Mouse (Mus musculus) bone marrow macrophage, adult 2 months (primary cell): ENCODE measurements around the gene Col8a2. TPM values are rescaled to one million over a fixed set of nuclear protein-coding genes. Genes with fewer than 3 reads are reported as not detected.
A peak's percentile ranks its signal among the peaks of the same experiment; 100 is the strongest.

Experiments
- H3K27ac ChIP-seq: 2 replicates; pipeline ENCODE4 v1.5.1; 2012; ENCODE audit warnings: low read depth, low read length; ENCODE audit not compliant: insufficient read depth
- H3K4me1 ChIP-seq: 2 replicates; pipeline ENCODE4 v1.6.1; 2012; ENCODE audit warnings: low read length; ENCODE audit not compliant: control insufficient read depth, insufficient read depth
- H3K4me3 ChIP-seq: 2 replicates; pipeline ENCODE4 v1.5.1; 2012; ENCODE audit warnings: mild to moderate bottlenecking, low read length, moderate library complexity; ENCODE audit not compliant: insufficient read depth
- CTCF ChIP-seq: IDR thresholded peaks from 2 replicates; pipeline ENCODE4 v1.5.1; 2012; ENCODE audit warnings: low read depth, mild to moderate bottlenecking, low read length, moderate library complexity
- POLR2A ChIP-seq: IDR thresholded peaks from 2 replicates; pipeline ENCODE4 v1.6.1; 2012; ENCODE audit warnings: mild to moderate bottlenecking, low read depth, low read length, borderline replicate concordance
- polyA plus RNA-seq: library from polyadenylated mRNA; stranded (reverse); fragments of >200 nt; gene quantifications from 2 replicates; pipeline ENCODE4 v1.2.4, GENCODE M21; 2012; ENCODE audit not compliant: missing spikeins, insufficient read depth, insufficient read length

Gene Col8a2
- polyA plus RNA-seq, 1 experiment = not detected

GRCm38 (mm10) chr4:126252411-126253237 is 34.0 kb upstream of the Col8a2 start:
- peak overlapping the region; percentile 48 for H3K4me3 ChIP-seq
- H3K4me1 ChIP-seq = peaks cover 44% of the 10 kb centered on the region
- H3K27ac ChIP-seq = peak overlapping the region; percentile 68
- TF ChIP-seq POLR2A = no peak
- TF ChIP-seq CTCF = no peak

DNA sequence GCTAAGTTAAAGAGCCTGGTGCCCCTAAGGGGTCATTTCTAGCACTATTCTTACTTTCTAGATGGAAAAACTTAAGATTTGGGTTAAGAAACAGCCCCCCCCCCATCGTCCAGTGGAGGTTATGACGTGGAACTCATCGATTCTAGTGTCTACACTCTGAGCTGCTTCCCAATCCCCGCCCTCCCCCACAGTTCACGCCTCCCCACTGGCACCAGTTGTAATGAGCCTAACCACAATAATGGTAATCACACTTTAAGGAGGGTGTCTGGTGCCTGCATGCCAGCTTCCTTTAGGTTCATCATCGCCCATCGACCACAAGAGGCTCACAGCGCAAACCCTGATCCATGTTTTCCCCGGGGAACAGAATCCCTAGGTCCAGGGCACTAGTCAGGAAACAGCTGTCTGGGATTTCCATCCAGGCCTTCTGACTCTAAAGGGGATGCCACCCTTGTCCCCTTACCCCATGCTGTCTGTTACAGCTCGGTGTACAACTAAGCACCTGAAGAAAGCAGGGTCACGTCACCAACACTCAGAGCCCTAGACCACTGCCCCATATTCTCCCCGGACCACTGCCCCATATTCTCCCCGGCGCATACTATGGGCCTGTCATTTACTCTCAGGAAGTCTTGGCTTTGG is 32.8 kb upstream of the Col8a2 start:
- Histone ChIP-seq H3K4me3 (peak overlapping the region; percentile 77), H3K4me1 (peaks cover 52% of the 10 kb centered on the region)
- TF ChIP-seq CTCF = no peak

GRCm38 (mm10) chr4:126254315-126255112 is 32.1 kb upstream of the Col8a2 start:
- Histone ChIP-seq H3K4me3 (peak overlapping the region; percentile 77), H3K4me1 (peaks cover 56% of the 10 kb centered on the region), H3K27ac (peak overlapping the region; percentile 95; the same call in 1 of the 2 replicates)
- TF ChIP-seq POLR2A (no peak), CTCF (no peak)

More for the DNA sequence above, 32.8 kb upstream of the Col8a2 start:
- no peak overlapping the region for H3K27ac ChIP-seq

DNA sequence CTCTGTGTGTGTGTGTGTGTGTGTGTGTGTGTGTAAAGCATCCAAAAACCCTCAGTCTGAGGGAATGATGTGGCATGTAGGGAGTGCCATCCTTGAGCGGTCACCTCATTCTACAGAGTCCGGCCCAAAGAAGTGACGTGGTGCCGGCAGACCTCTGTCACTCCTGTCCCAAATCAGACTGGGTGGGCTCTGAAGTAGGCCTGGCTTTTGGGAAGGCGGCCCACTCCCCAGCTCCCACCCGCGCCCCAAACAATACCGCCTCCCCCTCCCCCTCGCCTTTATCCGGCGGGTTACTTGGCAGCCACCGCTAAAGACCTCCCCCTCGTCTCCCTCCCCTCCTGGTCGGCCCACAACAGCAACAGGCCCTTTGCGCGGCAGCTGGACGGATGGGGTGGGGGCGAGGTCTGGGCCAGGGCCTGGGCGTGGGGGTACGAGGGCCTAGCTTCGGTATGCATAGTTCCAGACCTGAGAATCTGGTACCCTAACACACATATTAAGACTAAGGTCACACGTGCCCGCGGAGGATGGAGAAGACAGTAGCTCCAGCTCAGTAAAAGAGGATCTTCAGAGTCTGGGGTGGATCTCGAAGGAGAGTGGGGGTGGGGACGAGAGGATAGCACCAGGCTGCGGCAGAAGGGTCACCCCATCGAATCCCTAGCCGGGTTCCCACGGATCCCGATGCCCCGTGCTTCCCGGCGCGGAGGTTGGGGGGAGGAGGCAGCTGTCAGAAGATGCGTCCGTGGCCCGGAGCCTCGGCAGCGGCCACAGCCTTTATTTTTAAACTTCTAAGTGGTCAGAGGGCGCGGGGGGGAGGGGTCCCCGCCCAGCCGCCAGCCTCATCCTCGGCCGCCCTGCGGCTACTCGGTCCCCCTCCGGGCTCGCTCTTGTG is 31.2 kb upstream of the Col8a2 start:
- Histone ChIP-seq H3K4me1 (peaks cover 57% of the 10 kb centered on the region), H3K27ac (peak overlapping the region; percentile 95), H3K4me3 (peak overlapping the region; percentile 77)
- TF ChIP-seq POLR2A (no peak), CTCF (no peak)

DNA sequence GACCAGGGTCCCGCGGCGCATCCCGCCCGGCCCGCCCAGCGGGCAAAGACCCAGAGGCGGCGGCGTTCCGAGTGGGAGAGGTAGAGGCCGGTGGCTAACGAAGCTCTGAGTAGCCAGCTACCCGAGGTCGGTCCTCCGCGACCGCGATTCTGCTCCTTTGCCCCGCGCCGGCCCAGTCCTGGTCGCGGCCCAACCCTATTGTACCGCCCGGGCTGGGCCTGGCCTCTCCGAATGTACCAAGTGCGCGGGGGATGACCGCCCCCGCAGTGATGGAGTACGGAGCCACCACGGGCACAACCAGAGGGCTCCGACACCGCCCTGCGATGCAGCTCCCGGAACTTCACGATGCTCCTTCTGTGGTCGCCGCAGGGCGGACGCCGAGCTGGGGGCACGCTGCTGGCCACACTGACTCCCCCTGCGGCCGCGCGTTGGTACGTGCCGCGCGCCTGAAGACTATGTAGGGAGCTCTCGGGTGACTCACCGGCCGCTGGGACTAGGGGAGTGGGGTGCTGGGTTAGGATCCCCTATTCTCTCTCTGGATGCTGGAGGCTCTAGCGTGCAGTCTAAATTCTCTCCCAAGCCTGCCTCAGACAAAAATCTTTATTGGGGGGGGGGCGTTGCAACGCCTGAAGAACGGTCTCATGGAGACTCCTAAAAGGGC is 30.3 kb upstream of the Col8a2 start, which contains the start of gene Map7d1:
Gene Map7d1 (minus strand): TSS at position 213 of the 661 bp plus-strand sequence.
- Histone ChIP-seq H3K4me1 (peaks cover 53% of the 10 kb centered on the region), H3K27ac (peak within 1 kb of the TSS; percentile 95), H3K4me3 (peak within 1 kb of the TSS; percentile 77)
- TF ChIP-seq CTCF = no peak
- peak; percentile 92 for TF ChIP-seq POLR2A

DNA sequence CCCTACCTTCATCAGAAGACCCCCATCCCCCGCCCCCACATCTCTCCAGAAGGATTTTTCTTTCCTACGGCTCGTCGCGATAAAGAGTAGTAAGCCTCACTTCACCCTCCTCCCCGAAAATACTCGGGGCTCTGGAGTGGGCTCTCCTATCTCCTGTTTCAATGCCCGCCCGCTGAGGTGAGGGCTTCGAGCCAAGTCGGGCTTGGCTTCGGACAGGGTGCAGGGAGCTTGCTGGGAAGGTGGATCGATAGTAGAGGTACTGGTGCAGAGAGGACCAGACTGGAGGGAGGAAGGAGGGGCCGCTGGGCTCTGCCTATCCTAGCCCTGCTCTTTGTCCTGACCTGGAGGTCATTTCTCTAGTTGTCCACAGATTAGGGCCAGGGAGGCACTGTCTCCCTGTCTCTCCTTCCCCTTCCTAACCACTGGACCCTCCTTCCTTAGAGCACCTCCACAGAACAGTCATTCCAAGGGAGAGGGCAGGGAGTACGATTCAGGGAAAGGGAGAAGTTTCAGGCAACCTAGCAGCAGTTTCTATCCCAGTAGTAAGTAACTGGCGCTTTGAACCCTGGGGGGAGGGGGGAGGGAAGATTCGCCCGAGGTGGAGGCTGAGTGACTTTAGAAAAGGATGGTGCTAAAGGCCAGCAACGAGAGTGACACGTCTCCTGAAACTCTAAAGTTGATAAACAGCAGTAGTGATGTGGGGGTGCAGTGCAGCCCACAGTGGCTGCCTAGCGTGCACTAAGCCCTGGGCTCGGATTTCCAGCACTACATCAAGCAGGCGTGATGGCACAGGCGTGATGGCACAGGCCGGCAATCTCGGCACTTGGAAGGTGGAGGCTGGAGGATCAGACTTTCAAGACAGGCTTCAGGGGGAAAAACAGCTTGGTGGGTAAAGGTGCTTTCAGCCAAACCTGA is 29.4 kb upstream of the Col8a2 start:
- Histone ChIP-seq H3K4me1 (peaks cover 51% of the 10 kb centered on the region), H3K27ac (peak overlapping the region; percentile 95), H3K4me3 (peak overlapping the region; percentile 77)
- TF ChIP-seq POLR2A (no peak), CTCF (no peak)

GRCm38 (mm10) chr4:126259063-126259462 is 27.5 kb upstream of the Col8a2 start:
- H3K4me3 ChIP-seq = peak overlapping the region; percentile 7
- peaks cover 40% of the 10 kb centered on the region for H3K4me1 ChIP-seq
- H3K27ac ChIP-seq = peak overlapping the region; percentile 96
- TF ChIP-seq CTCF = no peak
- no peak for TF ChIP-seq POLR2A
